Mouse (Mus musculus): ENCODE data around the gene Fau.

Gene Fau

GRCm38 (mm10) chr19:6076564-6077393, 19.1 kb downstream of the Fau start, which contains the start of gene Vps51:
Gene Vps51 (minus strand): TSS chr19:6077231.
- DNase-seq = peak; percentile 86

DNA sequence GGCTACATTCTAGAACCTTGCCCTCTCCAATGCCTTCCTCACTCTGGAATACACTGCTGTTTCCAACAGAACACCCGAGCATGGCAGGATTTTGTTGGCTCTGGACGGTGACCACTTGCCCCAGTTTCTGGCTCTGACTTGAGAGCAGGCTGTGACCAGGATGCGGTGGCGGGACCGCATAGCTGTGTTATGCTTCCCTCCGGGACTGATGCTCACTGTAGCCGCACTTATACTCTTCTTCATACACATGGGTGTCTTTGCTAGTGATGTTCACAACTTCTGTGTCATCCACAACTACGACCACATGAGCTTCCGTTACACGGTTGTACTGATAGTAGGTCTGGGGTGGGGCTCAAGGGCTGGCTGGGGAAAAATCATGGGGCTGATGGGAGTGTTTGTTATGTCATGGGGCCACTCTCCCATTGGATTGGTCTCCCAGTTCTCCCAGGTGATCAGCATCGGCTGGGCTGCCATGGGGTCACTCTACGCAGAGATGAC, 22.4 kb downstream of the Fau start, which contains the start of gene Tmem262:
Tmem262 (plus strand) TSS at position 51 of the 498 bp plus-strand sequence.
- no peak for DNase-seq

- DNase-seq = no peak
These were observed 24.5 kb downstream of the Fau start, which contains the start of gene Gm28374 for GRCm38 (mm10) chr19:6082156-6082555. Gene Gm28374 (minus strand): TSS chr19:6082256.

GRCm38 (mm10) chr19:6084478-6085248, 27.0 kb downstream of the Fau start, which contains the start of the genes Zfpl1 and Cdca5:
Gene Zfpl1 (minus strand): TSS chr19:6084956.
Gene Cdca5 (plus strand): TSS chr19:6084983.
- peak; percentile 95 for DNase-seq

GRCm38 (mm10) chr19:6085417-6085879, 27.8 kb downstream of the Fau start:
- DNase-seq = no peak

DNA sequence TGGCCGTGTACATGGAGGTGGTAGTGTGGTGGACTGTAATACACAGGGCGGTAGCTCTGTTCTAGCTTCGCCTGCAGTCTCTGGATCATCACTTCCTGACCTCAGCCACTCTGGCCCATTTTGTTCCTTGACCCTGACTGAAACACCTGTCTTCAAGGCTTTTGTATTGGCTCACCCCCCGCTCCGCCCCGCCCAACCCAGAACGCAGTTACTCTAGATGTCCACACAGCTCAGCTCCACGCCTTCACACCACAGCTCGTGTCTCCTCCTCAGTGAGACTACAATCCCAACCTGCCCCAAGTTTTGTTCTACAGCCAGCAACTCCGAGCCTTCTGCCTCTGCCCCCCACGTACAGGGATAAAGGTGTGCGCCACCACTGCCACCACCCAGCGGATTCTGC, 31.2 kb downstream of the Fau start:
- DNase-seq = no peak

- no peak for DNase-seq
These were observed 36.5 kb downstream of the Fau start, which contains the start of gene AC131692.1 for GRCm38 (mm10) chr19:6094119-6094518. Gene AC131692.1 (plus strand): TSS chr19:6094419.

DNA sequence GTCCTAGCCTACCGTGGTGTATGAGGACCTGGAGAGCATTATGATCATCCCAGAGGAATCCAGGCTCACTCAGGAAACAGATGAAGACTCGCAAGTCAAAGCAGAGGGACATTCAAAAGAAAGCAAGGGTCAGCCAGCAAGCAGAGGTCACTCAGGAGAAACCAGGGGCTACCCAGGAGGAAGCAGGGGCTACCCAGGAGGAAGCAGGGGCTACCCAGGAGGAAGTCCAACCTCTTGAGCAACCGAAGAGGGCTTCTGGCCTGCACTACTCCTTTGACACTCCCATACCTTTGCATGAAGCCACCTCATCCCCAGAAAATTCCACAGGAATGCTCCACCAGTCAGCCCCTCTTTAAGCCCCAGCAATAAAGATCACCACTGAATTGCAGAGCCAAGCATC, 40.2 kb downstream of the Fau start:
- DNase-seq = no peak

- DNase-seq = no peak
These were observed 43.5 kb downstream of the Fau start for GRCm38 (mm10) chr19:6101186-6101585.

DNA sequence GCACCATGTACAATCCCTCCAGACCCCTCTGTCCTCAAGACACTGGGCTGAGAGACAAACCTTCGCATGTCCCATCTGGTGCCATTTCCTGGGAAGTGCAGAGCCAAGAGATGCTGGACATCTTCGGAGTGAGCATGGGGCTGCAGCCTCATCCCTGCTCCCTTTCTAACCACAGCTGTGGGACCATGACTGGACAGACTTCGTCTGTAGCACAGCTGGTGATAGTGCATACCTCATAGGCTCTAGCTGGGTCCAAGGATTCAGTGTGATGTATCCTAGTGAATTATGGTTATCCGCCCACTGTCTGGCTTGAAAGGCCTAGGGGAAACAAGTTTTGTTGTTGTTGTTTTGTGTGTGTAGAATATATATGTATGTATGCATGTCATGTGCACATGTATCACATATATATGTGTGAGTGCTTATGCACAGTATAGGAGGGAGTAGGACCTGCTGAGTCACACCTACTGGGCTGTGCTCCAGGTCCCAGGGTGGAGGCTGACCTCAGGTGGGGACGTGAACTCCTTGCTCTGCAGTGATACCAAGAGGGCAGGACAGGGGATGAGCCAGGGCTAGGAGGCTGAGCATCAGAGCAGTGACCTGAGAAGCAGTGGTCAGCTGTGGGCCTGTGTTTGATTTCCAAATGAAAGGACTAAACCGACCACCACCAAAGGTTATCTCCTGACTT, 44.7 kb downstream of the Fau start:
- DNase-seq = no peak

GRCm38 (mm10) chr19:6104476-6104875, 46.8 kb downstream of the Fau start:
- DNase-seq = no peak

- DNase-seq = no peak
These were observed 47.9 kb downstream of the Fau start, which contains the start of gene Naaladl1 for GRCm38 (mm10) chr19:6105586-6105985. Gene Naaladl1 (plus strand): TSS chr19:6105782.

All from right cerebral cortex, postnatal 25 days (tissue).